Mouse (Mus musculus) hindbrain, embryonic 15.5 days (tissue): ENCODE measurements around the gene Csmd2. TPM values are rescaled to one million over a fixed set of nuclear protein-coding genes. Genes with fewer than 3 reads are reported as not detected.
"Not testable (repeated sequence)": the region's sequence is repeated elsewhere in the genome, so short reads cannot be mapped to it uniquely, and the experiment has no call there.

ENCODE experiments used
- ATAC-seq: fragments of 200-750 bp; cut with Nextera tagmentation; 2 replicates; pipeline ENCODE4 v1.8.0; 2017; ENCODE audit warnings: low read depth, moderate number of reproducible peaks, moderate TSS enrichment; ENCODE audit not compliant: low FRiP score
- H3K27ac ChIP-seq: fragments of 300-500 bp; sonication (generic); replicated peaks from 2 replicates; pipeline ENCODE4 v1.5.1; 2015; ENCODE audit warnings: mild to moderate bottlenecking, inconsistent platforms
- H3K27me3 ChIP-seq: fragments of 300-500 bp; sonication (generic); 2 replicates; pipeline ENCODE4 v1.6.1; 2015; ENCODE audit warnings: control low read depth, inconsistent platforms
- H3K36me3 ChIP-seq: fragments of 300-500 bp; sonication (generic); 2 replicates; pipeline ENCODE4 v1.6.1; 2015; ENCODE audit warnings: control low read depth, inconsistent platforms
- H3K4me1 ChIP-seq: fragments of 300-500 bp; sonication (generic); replicated peaks from 2 replicates; pipeline ENCODE4 v1.6.1; 2015; ENCODE audit warnings: control low read depth, inconsistent platforms
- H3K4me2 ChIP-seq: fragments of 300-500 bp; sonication (generic); 2 replicates; pipeline ENCODE4 v1.6.1; 2015; ENCODE audit warnings: moderate library complexity, mild to moderate bottlenecking, inconsistent platforms
- H3K4me3 ChIP-seq: fragments of 300-500 bp; sonication (generic); 2 replicates; pipeline ENCODE4 v1.5.1; 2015; ENCODE audit warnings: mild to moderate bottlenecking, inconsistent platforms
- H3K9ac ChIP-seq: fragments of 300-500 bp; sonication (generic); 2 replicates; pipeline ENCODE4 v1.6.1; 2015; ENCODE audit warnings: inconsistent platforms
- H3K9me3 ChIP-seq: fragments of 300-500 bp; sonication (generic); 2 replicates; pipeline ENCODE4 v1.6.1; 2016; ENCODE audit warnings: control low read depth, inconsistent platforms
- WGBS: fragments of 180-500 bp; shearing (Covaris S2); methylation state at CpG from one replicate; pipeline ENCODE4 v1.1.7; 2015; 5-methylcytosine and 5-hydroxymethylcytosine counted together
- polyA plus RNA-seq: library from polyadenylated mRNA; unstranded; fragments of >200 nt; fragmentation: Nextera tagmentation; extraction: Ambion mirVana; gene quantifications from 2 replicates; pipeline ENCODE4 v1.2.1, GENCODE M21; 2015

Gene Csmd2
- polyA plus RNA-seq, 1 experiment from 2014 or later, result 13.0 TPM

DNA sequence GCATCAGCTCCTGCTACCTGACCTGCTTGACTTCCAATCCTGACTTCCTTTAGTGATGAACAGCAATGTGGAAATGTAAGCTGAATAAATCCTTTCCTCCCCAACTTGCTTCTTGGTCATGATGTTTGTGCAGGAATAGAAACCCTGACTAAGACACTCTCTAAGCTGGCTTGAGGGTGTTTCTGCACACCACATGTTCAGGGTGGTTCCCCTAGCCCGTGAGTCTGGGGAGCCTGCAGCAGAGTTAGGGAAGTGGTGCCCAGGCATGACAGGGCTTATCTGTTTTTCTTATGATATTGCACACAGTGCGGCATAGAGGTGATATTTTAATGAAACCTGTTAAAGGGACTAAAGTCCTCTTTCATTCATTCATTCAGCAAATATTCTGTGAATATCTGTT lies 73.6 kb downstream of the Csmd2 start:
- WGBS, result 91% methylated on average over 2 of the region's 2 CpGs
- H3K27ac ChIP-seq, H3K4me3 ChIP-seq, ATAC-seq, H3K9me3 ChIP-seq, H3K4me2 ChIP-seq, H3K4me1 ChIP-seq, H3K27me3 ChIP-seq, H3K9ac ChIP-seq: not testable (repeated sequence)
- peaks cover 10% of the 10 kb centered on the region for H3K36me3 ChIP-seq

DNA sequence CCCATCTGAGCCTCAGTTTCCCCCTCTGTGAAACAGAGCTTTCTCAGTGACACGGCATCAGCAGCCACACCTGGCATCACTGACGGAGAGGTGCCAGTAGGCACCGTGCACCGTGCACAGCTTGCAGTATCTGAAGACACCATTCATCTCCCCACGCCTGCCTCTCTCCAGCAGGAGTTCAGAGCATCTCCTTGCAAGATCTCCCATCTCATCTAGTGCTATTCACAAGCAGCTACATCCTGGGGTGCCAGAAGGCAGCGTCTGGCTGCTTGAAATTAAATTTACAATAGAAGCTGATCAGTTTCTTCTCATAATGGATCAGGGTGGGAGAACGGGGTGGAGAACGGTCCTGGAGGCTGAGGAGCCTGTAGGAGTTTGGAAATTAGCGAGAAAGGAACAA lies 79.5 kb downstream of the Csmd2 start:
- WGBS, result 60% methylated on average over 9 of the region's 9 CpGs
- Histone ChIP-seq H3K27me3 (no peaks in the 10 kb centered on the region), H3K4me1 (peaks cover 16% of the 10 kb centered on the region; the same call in 1 of the 2 replicates), H3K4me3 (no peak overlapping the region), H3K4me2 (no peak overlapping the region), H3K9ac (no peak overlapping the region), H3K9me3 (no peaks in the 10 kb centered on the region), H3K27ac (0 out of 2 replicates have a peak overlapping the region, but pooled peaks have one; percentile 39), H3K36me3 (no peaks in the 10 kb centered on the region)
- ATAC-seq, result no peak

DNA sequence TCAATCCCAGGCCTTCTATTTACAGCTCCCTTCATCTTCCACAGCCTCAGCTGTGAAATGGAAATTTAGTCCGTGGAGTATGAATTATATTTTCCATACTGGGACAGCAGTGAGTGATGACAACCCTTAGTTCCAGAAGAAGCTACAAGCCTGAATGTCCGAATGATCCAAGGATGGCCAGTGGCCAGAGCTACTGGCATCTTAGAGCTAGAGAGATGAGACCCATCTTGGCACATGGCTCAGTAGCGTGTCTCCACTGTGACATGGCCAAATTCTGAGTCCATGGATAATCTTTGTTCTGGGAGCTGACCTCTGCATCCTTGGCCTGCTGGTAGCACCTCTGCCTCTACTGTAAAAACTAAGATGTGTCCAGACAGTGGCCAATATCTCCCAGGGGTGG lies 96.8 kb downstream of the Csmd2 start:
- ATAC-seq, result no peak

DNA sequence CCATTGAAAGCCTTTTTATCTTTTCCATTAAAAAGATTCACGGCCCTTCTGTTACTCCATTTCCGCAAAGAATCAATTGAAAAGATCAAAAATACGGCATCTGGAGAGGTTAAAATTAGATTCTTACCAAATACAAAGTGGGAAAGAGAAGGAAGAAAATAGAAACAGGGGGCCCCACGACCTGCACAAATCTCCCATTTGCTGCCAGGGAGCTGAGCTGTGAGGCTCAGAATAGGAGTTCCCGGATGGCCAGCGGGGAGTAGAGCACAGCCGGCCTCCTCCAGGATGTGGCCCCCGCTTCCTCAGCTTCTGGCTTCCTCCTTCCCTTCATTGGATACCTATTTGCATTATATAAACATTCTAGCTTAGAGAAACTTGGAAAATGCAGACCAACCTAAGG lies 97.4 kb downstream of the Csmd2 start:
- ATAC-seq, result no peak
- Histone ChIP-seq H3K9ac (no peak overlapping the region), H3K4me1 (peaks cover 24% of the 10 kb centered on the region), H3K4me2 (no peak overlapping the region), H3K4me3 (no peak overlapping the region), H3K27ac (no peak overlapping the region), H3K27me3 (no peaks in the 10 kb centered on the region), H3K36me3 (no peaks in the 10 kb centered on the region), H3K9me3 (no peaks in the 10 kb centered on the region)
- WGBS, result 74% methylated on average over 8 of the region's 8 CpGs

More for the DNA sequence above, 96.8 kb downstream of the Csmd2 start:
- Histone ChIP-seq H3K4me3 (no peak overlapping the region), H3K36me3 (no peaks in the 10 kb centered on the region), H3K27me3 (no peaks in the 10 kb centered on the region), H3K4me1 (peaks cover 24% of the 10 kb centered on the region), H3K9ac (no peak overlapping the region), H3K9me3 (no peaks in the 10 kb centered on the region), H3K4me2 (no peak overlapping the region), H3K27ac (no peak overlapping the region)
- WGBS, result 88% methylated on average over 3 of the region's 3 CpGs

DNA sequence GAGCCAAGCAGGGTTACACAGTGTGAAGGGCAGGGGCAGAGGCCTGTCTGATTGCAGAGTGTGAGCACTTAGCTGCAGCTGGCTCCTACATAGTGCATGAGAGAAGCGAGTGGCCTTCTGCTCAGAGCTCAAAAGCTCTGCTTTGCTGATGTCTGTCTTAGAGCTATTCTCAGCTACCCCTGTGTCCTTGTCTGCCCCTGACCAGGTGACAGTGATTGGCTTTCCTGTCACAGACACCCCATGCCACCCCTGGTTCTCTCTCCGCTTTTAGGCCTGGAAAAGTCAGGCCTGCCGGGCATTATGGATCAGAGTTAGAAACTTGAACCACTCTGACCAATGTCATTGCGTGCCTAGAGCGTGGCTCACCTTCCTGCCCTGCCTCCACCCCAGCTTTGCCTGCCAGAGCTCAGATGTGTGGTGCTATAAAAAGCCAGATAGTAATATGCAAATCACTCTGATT lies 99.5 kb downstream of the Csmd2 start:
- Histone ChIP-seq H3K9ac (no peak overlapping the region), H3K4me1 (peaks cover 24% of the 10 kb centered on the region), H3K4me2 (no peak overlapping the region), H3K27me3 (no peaks in the 10 kb centered on the region), H3K27ac (peak overlapping the region; percentile 53), H3K36me3 (no peaks in the 10 kb centered on the region), H3K9me3 (no peaks in the 10 kb centered on the region), H3K4me3 (no peak overlapping the region)
- WGBS, result 73% methylated on average over 5 of the region's 5 CpGs
- no peak for ATAC-seq

DNA sequence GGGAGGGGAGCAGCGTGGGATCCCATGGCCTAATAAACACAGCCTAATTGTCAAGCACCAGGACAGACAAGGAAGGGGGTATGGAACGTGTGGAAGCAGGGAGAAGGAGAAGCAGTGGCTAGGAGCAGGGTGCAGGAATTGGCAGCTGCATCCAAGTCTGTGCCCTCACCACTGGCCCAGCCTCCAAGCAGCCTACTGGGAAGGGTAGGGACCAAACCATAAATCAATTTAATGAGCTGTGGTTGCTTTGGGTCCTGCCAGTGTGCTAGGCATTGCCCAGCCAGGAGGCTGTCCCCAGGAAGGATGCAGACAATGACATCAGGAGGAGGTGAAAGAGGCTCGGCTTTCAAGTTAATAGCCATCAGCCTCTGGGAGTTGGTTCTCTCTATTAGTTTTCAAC lies 100.0 kb downstream of the Csmd2 start:
- no peaks in the 10 kb centered on the region for H3K27me3 ChIP-seq
- H3K4me2 ChIP-seq, result no peak overlapping the region
- 14% methylated on average over 3 of the region's 3 CpGs for WGBS
- H3K4me3 ChIP-seq, result no peak overlapping the region
- peak overlapping the region; percentile 53; the same call in 1 of the 2 replicates for H3K27ac ChIP-seq
- H3K9ac ChIP-seq, result no peak overlapping the region
- H3K4me1 ChIP-seq, result peaks cover 24% of the 10 kb centered on the region
- peak; percentile 69; the same call in 1 of the 2 replicates for ATAC-seq
- no peaks in the 10 kb centered on the region for H3K9me3 ChIP-seq
- H3K36me3 ChIP-seq, result no peaks in the 10 kb centered on the region

DNA sequence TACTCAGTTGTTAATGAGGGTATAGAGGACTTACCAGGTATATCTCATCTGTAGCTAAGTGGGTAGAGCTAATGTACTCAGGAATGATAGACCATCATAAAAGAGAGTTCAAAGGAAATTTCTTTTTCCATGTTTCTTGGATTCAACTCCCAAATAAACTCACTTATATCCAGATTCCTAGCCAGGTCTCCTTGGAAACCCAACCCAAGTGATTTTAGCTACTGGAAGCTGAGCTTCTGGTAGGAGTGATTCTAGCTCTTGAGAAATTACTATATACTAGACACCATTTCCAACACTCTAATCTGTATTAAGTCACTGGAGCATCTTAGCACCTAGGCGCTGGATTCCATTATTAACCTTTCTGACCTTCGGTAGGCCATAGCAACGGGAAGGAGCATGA lies 100.6 kb downstream of the Csmd2 start:
- no peak for ATAC-seq
- H3K4me1 ChIP-seq, result peaks cover 24% of the 10 kb centered on the region
- 52% methylated on average over 3 of the region's 3 CpGs for WGBS
- H3K4me2 ChIP-seq, result no peak overlapping the region
- H3K27me3 ChIP-seq, result no peaks in the 10 kb centered on the region
- H3K4me3 ChIP-seq, result no peak overlapping the region
- no peaks in the 10 kb centered on the region for H3K9me3 ChIP-seq
- no peak overlapping the region for H3K9ac ChIP-seq
- H3K36me3 ChIP-seq, result no peaks in the 10 kb centered on the region
- peak overlapping the region; percentile 53; the same call in 1 of the 2 replicates for H3K27ac ChIP-seq

DNA sequence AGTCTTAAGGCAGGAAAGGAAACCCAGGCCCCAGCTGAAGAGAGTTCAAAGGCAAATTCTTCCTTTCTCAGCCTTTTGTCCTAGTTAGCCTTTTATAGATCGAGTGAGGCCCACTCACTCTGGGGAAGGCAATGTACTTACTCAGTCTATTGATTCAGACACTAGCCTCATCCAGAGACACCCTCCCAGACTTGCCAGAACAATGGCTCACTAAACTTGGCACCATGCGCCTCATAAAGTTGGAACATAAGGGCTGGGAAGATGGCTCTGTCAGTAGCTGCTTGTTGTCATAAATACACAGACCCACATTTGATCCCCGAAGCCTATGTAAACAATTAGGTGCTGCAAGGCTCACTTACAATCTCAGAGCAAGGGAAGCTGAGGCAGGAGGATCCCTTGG lies 104.3 kb downstream of the Csmd2 start:
- no peak for ATAC-seq
- H3K4me2 ChIP-seq, result no peak overlapping the region
- H3K27me3 ChIP-seq, result no peaks in the 10 kb centered on the region
- no peak overlapping the region for H3K27ac ChIP-seq
- no peaks in the 10 kb centered on the region for H3K9me3 ChIP-seq
- no peak overlapping the region for H3K9ac ChIP-seq
- peaks cover 24% of the 10 kb centered on the region for H3K4me1 ChIP-seq
- no peaks in the 10 kb centered on the region for H3K36me3 ChIP-seq
- 71% methylated on average over 3 of the region's 3 CpGs for WGBS
- H3K4me3 ChIP-seq, result no peak overlapping the region

DNA sequence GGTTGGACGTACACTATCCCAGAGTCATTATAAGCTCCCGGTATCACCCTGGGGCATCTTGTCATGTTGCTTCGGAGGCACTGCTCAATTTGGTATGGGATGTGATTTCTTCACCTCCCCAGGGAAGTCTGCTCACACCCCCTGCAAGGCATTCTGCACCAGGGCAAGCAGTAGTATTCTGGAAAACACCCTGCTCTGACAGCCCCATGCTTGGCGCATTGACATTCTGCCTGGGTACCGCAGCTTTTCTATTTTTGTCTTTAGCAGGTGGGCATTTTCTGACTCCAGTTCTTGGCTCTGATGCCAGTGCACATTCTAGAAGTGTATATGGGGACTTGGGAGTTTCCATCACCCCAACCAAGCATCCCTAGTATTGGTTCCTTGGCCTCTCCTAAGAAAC lies 111.9 kb downstream of the Csmd2 start:
- no peak overlapping the region for H3K27ac ChIP-seq
- no peaks in the 10 kb centered on the region for H3K9me3 ChIP-seq
- peaks cover 20% of the 10 kb centered on the region for H3K4me1 ChIP-seq
- H3K4me2 ChIP-seq, result no peak overlapping the region
- H3K9ac ChIP-seq, result no peak overlapping the region
- H3K36me3 ChIP-seq, result no peaks in the 10 kb centered on the region
- no peaks in the 10 kb centered on the region for H3K27me3 ChIP-seq
- no peak for ATAC-seq
- WGBS, result 67% methylated on average over 5 of the region's 5 CpGs
- no peak overlapping the region for H3K4me3 ChIP-seq

DNA sequence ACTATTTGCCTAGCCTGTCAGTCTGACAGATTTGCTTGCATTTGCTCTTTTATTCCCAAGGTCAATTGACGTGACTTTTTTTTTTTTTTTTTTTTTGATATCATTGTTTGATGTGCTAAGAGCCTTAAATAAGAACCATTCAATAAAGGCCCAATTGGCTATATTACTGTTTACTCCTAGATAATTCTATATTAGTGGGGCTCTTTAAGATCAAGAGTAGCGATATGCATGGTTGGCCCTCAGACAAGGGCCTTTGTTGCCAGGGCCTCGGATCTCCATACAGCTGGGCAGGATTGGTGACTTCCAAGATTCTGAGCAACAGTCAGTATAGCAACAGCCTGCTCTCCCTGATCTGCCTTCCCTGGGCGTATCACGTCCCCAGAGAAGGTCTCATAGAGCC lies 112.9 kb downstream of the Csmd2 start:
- 34% methylated on average over 5 of the region's 5 CpGs for WGBS
- Histone ChIP-seq H3K27ac (no peak overlapping the region), H3K36me3 (no peaks in the 10 kb centered on the region), H3K4me1 (peaks cover 20% of the 10 kb centered on the region), H3K9me3 (no peaks in the 10 kb centered on the region), H3K4me3 (no peak overlapping the region), H3K27me3 (no peaks in the 10 kb centered on the region), H3K4me2 (no peak overlapping the region), H3K9ac (no peak overlapping the region)
- ATAC-seq, result no peak

DNA sequence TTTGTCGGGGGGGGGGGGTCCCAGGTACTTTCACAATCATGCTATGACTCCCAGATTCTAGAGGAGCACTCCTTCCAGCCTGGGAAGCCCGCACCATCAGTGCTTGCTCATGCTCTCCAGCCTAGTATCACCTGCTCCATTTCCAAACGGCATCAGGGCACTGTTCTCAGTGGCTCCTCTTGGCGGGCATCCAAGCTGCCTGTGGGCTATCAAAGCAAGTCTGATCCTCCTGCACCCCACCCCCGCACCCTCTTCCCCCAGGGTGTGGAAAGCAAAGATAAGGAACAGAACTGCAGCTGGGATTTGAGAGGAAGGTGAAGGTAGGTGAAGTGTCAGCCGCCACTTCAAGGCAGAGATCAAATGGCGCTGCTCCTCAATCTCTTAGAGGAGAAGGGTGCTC lies 128.7 kb downstream of the Csmd2 start:
- no peak for ATAC-seq
- Histone ChIP-seq H3K4me1 (0 out of 2 replicates have a peak, but pooled peaks cover 5% of the 10 kb centered on the region), H3K27me3 (no peaks in the 10 kb centered on the region), H3K36me3 (peaks cover 3% of the 10 kb centered on the region; the same call in 1 of the 2 replicates), H3K27ac (no peak overlapping the region), H3K9ac (no peak overlapping the region), H3K4me2 (no peak overlapping the region), H3K4me3 (no peak overlapping the region), H3K9me3 (no peaks in the 10 kb centered on the region)
- 73% methylated on average over 7 of the region's 7 CpGs for WGBS

DNA sequence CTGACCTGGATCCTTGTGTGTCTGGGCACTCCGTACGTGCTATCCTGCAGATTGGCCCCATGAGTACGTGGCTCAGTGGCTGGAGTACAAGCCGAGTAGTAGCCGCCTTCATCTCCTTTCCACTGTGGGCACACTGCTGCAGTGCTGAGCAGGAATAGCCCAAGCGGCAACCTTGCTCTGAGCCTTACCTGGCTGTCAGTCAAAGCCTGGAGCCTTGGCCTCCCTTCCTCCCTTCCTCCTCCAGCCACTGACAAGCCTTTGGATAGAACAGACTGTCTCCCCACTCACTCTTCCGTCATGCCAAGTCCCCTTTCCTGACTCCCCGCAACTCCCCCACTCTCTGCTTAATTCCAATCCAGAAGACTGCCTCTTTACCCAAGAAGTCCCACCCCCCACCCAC lies 135.6 kb downstream of the Csmd2 start:
- ATAC-seq, result no peak
- Histone ChIP-seq H3K36me3 (no peaks in the 10 kb centered on the region), H3K27ac (no peak overlapping the region), H3K4me3 (no peak overlapping the region), H3K9ac (no peak overlapping the region), H3K4me1 (peaks cover 6% of the 10 kb centered on the region), H3K27me3 (no peaks in the 10 kb centered on the region), H3K9me3 (no peaks in the 10 kb centered on the region), H3K4me2 (no peak overlapping the region)
- 76% methylated on average over 8 of the region's 8 CpGs for WGBS

DNA sequence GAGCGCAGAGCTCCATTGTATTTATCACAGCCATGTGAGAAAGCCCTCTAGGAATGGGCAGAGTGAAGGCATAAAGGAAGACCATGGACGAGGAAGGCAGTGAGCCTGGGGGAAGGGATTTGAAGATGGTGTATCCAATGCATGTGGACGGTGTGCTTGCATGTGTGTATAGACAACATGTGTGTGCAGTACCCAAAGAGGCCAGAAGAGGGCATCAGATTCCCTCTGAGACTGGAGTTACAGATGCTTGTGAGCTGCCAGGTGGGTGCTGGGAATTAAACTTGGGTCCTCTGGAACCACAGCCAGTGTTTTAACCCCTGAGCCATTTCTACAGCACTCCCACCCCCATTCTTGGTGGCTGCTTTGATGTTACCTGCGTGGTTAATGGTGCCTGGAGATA lies 137.1 kb downstream of the Csmd2 start:
- peaks cover 16% of the 10 kb centered on the region for H3K4me1 ChIP-seq
- H3K9me3 ChIP-seq, result no peaks in the 10 kb centered on the region
- H3K9ac ChIP-seq, result no peak overlapping the region
- ATAC-seq, result no peak
- H3K27me3 ChIP-seq, result no peaks in the 10 kb centered on the region
- 79% methylated on average over 4 of the region's 4 CpGs for WGBS
- no peak overlapping the region for H3K27ac ChIP-seq
- no peaks in the 10 kb centered on the region for H3K36me3 ChIP-seq
- H3K4me2 ChIP-seq, result no peak overlapping the region
- no peak overlapping the region for H3K4me3 ChIP-seq
